Mouse (Mus musculus): ENCODE measurements around the gene Trim15. TPM values are rescaled to one million over a fixed set of nuclear protein-coding genes. Genes with fewer than 3 reads are reported as not detected.
"Not testable (repeated sequence)": the region's sequence is repeated elsewhere in the genome, so short reads cannot be mapped to it uniquely, and the experiment has no call there.

Trim15 gene
- polyA plus RNA-seq, 1 experiment from 2014 or later = 0.41 TPM

- H3K27me3 ChIP-seq = no peaks in the 10 kb centered on the region
- H3K4me3 ChIP-seq = no peak overlapping the region
- WGBS = 85% methylated on average over 5 of the region's 5 CpGs
- H3K4me2 ChIP-seq = no peak overlapping the region
- peaks cover 17% of the 10 kb centered on the region for H3K4me1 ChIP-seq
- no peak overlapping the region for H3K27ac ChIP-seq
- H3K9me3 ChIP-seq (replicated peaks) = no peaks in the 10 kb centered on the region
- no peaks in the 10 kb centered on the region for H3K36me3 ChIP-seq (ENCODE audit: poor library complexity, severe bottlenecking)
- no peak for ATAC-seq
- no peak overlapping the region for H3K9ac ChIP-seq
These were observed 28.0 kb downstream of the Trim15 start for GRCm38 (mm10) chr17:36839001-36839400.

- Histone ChIP-seq H3K36me3 (ENCODE audit: poor library complexity, severe bottlenecking) (no peaks in the 10 kb centered on the region), H3K9ac (peak within 1 kb of the TSS; percentile 82), H3K4me1 (peaks cover 17% of the 10 kb centered on the region), H3K4me3 (peak within 1 kb of the TSS; percentile 71), H3K27ac (peak within 1 kb of the TSS; percentile 89), H3K4me2 (peak within 1 kb of the TSS; percentile 59), H3K27me3 (no peaks in the 10 kb centered on the region), H3K9me3 (replicated peaks) (no peaks in the 10 kb centered on the region)
- ATAC-seq = peak; percentile 99
- under 1% methylated on average over 58 of the region's 58 CpGs for WGBS
These were observed 29.9 kb downstream of the Trim15 start, which contains the start of gene Trim26 for GRCm38 (mm10) chr17:36836874-36837647. Gene Trim26 (plus strand): TSS chr17:36837134.

GRCm38 (mm10) chr17:36836427-36836812, 30.6 kb downstream of the Trim15 start:
- Histone ChIP-seq H3K27me3 (no peaks in the 10 kb centered on the region), H3K27ac (peak overlapping the region; percentile 20; the same call in 1 of the 2 replicates), H3K9me3 (replicated peaks) (no peaks in the 10 kb centered on the region), H3K4me2 (peak overlapping the region; percentile 59), H3K36me3 (ENCODE audit: poor library complexity, severe bottlenecking) (no peaks in the 10 kb centered on the region), H3K4me3 (peak overlapping the region; percentile 71), H3K9ac (peak overlapping the region; percentile 82), H3K4me1 (peaks cover 17% of the 10 kb centered on the region)
- WGBS = 18% methylated on average over 3 of the region's 3 CpGs
- peak; percentile 39 for ATAC-seq

- H3K4me2 ChIP-seq = peak overlapping the region; percentile 59
- H3K27ac ChIP-seq = no peak overlapping the region
- WGBS = 37% methylated on average over 12 of the region's 12 CpGs
These were observed 31.2 kb downstream of the Trim15 start for GRCm38 (mm10) chr17:36835591-36836426.

GRCm38 (mm10) chr17:36832694-36833093, 34.3 kb downstream of the Trim15 start:
- Histone ChIP-seq H3K4me2 (no peak overlapping the region), H3K36me3 (ENCODE audit: poor library complexity, severe bottlenecking) (no peaks in the 10 kb centered on the region), H3K4me3 (no peak overlapping the region), H3K27ac (no peak overlapping the region), H3K9me3 (replicated peaks) (no peaks in the 10 kb centered on the region), H3K9ac (no peak overlapping the region), H3K4me1 (peaks cover 9% of the 10 kb centered on the region), H3K27me3 (no peaks in the 10 kb centered on the region)
- 60% methylated on average over 4 of the region's 4 CpGs for WGBS
- ATAC-seq = no peak

More at GRCm38 (mm10) chr17:36835591-36836426, 31.2 kb downstream of the Trim15 start:
- Histone ChIP-seq H3K36me3 (ENCODE audit: poor library complexity, severe bottlenecking) (no peaks in the 10 kb centered on the region), H3K4me3 (no peak overlapping the region; the same call in 1 of the 2 replicates), H3K27me3 (no peaks in the 10 kb centered on the region), H3K9me3 (replicated peaks) (no peaks in the 10 kb centered on the region), H3K9ac (no peak overlapping the region), H3K4me1 (peaks cover 17% of the 10 kb centered on the region)
- ATAC-seq = no peak

DNA sequence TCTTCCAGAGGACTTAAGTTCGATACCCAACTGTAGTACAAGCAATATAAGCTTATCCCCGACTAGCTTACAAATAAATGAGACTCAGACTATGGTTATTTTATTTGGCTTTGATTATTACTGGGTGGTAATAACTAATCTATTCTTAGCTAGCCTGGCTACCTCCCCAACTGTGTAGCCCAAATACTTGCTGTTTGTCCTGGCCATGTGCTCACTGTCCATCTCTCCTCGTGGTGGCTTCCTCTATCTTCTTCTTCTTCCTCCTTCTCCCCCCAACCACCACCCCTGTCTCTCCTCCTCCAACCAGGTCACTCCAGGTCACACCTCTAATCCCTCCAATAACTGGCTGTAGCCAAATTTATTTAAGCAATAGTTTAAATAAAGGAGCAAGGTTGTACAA, 36.5 kb downstream of the Trim15 start:
- 76% methylated on average over 3 of the region's 3 CpGs for WGBS
- H3K4me2 ChIP-seq = no peak overlapping the region
- no peaks in the 10 kb centered on the region for H3K27me3 ChIP-seq
- no peak overlapping the region for H3K4me3 ChIP-seq
- H3K4me1 ChIP-seq = no peaks in the 10 kb centered on the region
- no peak for ATAC-seq
- no peaks in the 10 kb centered on the region for H3K36me3 ChIP-seq (ENCODE audit: poor library complexity, severe bottlenecking)
- no peaks in the 10 kb centered on the region for H3K9me3 ChIP-seq (replicated peaks)
- H3K27ac ChIP-seq = no peak overlapping the region
- H3K9ac ChIP-seq = no peak overlapping the region

DNA sequence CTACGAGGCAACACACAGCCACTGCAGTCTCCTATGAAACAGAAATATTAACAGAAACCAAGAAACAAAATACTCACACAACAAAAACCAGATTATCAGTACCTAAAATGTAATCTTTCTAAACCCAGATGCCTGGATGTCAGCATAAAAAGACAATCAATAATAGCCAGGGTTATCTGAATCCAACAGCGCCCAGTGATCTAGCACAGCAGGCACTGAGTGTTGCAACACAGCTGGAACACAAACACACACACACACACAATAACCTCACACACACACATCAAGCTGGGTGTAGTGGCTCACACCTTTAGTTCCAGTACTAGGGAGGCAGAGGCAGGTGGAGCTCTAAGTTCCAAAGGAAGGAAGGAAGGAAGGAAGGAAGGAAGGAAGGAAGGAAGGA, 38.5 kb downstream of the Trim15 start:
- Histone ChIP-seq H3K4me3 (no peak overlapping the region), H3K4me2 (no peak overlapping the region), H3K9me3 (replicated peaks) (no peaks in the 10 kb centered on the region), H3K36me3 (ENCODE audit: poor library complexity, severe bottlenecking) (no peaks in the 10 kb centered on the region), H3K9ac (no peak overlapping the region), H3K4me1 (no peaks in the 10 kb centered on the region), H3K27ac (no peak overlapping the region), H3K27me3 (no peaks in the 10 kb centered on the region)
- WGBS = 90% methylated on average over 2 of the region's 2 CpGs
- ATAC-seq = no peak

- not testable (repeated sequence) for H3K27ac ChIP-seq; H3K4me3 ChIP-seq; H3K36me3 ChIP-seq (ENCODE audit: poor library complexity, severe bottlenecking); H3K9ac ChIP-seq; H3K4me1 ChIP-seq; H3K27me3 ChIP-seq; H3K9me3 ChIP-seq (replicated peaks)
- peak; percentile 78 for ATAC-seq
- WGBS = 17% methylated on average over 5 of the region's 5 CpGs
- peak overlapping the region; percentile 36; the same call in 1 of the 2 replicates for H3K4me2 ChIP-seq
These were observed 41.0 kb downstream of the Trim15 start for GRCm38 (mm10) chr17:36826002-36826401.

GRCm38 (mm10) chr17:36825525-36825924, 41.5 kb downstream of the Trim15 start:
- Histone ChIP-seq H3K4me1 (no peaks in the 10 kb centered on the region), H3K27me3 (no peaks in the 10 kb centered on the region), H3K4me3 (no peak overlapping the region), H3K4me2 (peak overlapping the region; percentile 36; the same call in 1 of the 2 replicates), H3K27ac (no peak overlapping the region), H3K36me3 (ENCODE audit: poor library complexity, severe bottlenecking) (no peaks in the 10 kb centered on the region), H3K9me3 (replicated peaks) (no peaks in the 10 kb centered on the region), H3K9ac (no peak overlapping the region)
- 27% methylated on average over 4 of the region's 4 CpGs for WGBS
- ATAC-seq = 0 out of 2 replicates have a peak, but pooled peaks have one; percentile 56

DNA sequence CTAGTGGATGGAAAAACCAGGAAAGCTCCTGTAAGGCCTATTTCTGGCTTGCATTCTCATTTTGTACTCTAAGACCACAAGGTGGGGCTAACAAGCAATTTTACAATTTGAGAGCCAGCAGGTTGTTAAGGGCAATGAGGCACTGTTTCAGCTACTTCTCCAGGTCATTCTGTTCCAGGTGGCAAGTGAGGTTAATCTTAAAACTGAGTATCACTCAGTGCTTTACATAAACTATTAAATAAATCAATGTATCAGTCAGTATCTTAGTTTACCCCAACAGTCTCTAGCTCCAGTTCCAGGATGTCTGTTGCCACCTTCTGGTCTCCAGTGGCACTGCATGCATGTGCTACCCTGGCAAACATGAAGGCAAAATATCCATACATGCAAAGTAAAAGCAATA, 43.0 kb downstream of the Trim15 start:
- Histone ChIP-seq H3K36me3 (ENCODE audit: poor library complexity, severe bottlenecking) (no peaks in the 10 kb centered on the region), H3K4me3 (no peak overlapping the region), H3K27me3 (no peaks in the 10 kb centered on the region), H3K9me3 (replicated peaks) (no peaks in the 10 kb centered on the region), H3K27ac (no peak overlapping the region), H3K4me1 (no peaks in the 10 kb centered on the region), H3K4me2 (no peak overlapping the region), H3K9ac (no peak overlapping the region)
- ATAC-seq = 0 out of 2 replicates have a peak, but pooled peaks have one; percentile 19

DNA sequence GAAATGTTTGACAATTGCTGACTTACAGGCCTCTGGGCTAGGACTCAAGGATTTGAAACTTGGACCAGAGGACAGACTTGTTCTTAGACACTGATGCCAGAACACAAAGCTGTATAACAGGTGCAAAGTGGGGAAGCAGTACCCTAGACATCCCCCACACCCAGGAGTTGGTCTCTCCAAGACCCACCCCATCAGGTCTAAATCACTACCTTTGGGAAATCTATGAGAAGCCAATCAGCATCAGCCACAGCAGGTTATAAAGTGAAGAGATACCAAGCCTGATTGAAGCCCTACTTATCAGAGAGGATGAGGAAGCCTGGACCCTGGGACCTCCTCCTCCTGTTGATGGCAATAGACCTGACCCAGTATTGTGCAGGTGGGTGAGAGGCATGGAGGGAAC, 55.1 kb downstream of the Trim15 start, which contains the start of gene H2-M10.6:
H2-M10.6 (plus strand) TSS at position 301 of the 400 bp plus-strand sequence.
- H3K27me3 ChIP-seq = no peaks in the 10 kb centered on the region
- no peak within 1 kb of the TSS for H3K27ac ChIP-seq
- no peaks in the 10 kb centered on the region for H3K9me3 ChIP-seq (replicated peaks)
- no peak within 1 kb of the TSS for H3K4me2 ChIP-seq
- H3K4me3 ChIP-seq = no peak within 1 kb of the TSS
- H3K36me3 ChIP-seq (ENCODE audit: poor library complexity, severe bottlenecking) = no peaks in the 10 kb centered on the region
- H3K4me1 ChIP-seq = no peaks in the 10 kb centered on the region
- no peak for ATAC-seq
- H3K9ac ChIP-seq = no peak within 1 kb of the TSS

Data from forebrain, embryonic 13.5 days (tissue).